Mouse (Mus musculus): ENCODE data around the gene Pld1.

DNA sequence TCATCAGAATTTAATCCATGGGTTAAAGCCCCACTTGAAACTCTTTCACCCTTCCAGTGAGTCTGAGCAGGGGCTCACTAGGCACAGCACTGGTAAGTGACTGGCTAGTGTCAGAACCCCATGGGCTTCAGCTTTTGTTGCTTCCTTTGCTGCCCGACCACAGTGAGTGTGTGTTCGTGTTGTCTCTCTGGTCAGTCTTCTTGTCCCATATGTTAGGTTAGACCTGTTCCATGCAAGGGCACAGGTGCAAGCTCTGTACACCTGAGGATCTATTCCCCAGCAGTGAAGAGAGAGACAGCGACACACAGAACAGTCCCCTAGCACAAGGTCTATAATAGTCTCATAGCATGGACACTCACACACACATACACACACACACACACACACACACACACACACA lies 140.7 kb downstream of the Pld1 start:
- TF ChIP-seq CTCF (IDR thresholded peaks at IDR 0.05; ENCODE audit: control insufficient read depth, insufficient read depth, insufficient read length), result no peak
- TF ChIP-seq MAX (IDR thresholded peaks at IDR 0.05), result no peak
- no peak for TF ChIP-seq MYOG (IDR thresholded peaks at IDR 0.05; ENCODE audit: control insufficient read depth, extremely low read depth, insufficient read length)
- TF ChIP-seq USF1 (IDR thresholded peaks at IDR 0.05; ENCODE audit: low read depth), result no peak
- no peak for TF ChIP-seq MYOD1 (IDR thresholded peaks at IDR 0.05; ENCODE audit: control insufficient read depth, insufficient read length, low read depth)
- TF ChIP-seq CEBPB (IDR thresholded peaks at IDR 0.05; ENCODE audit: low read depth), result no peak
